Mouse (Mus musculus): ENCODE results near the gene St3gal2.

GRCm38 (mm10) chr8:110966586-110966985, 46.9 kb downstream of the St3gal2 start:
- TF ChIP-seq CTCF (conservative IDR thresholded peaks at IDR 0.05; ENCODE audit: low read length): no peak
- TF ChIP-seq POU5F1 (IDR thresholded peaks at IDR 0.05; ENCODE audit: borderline replicate concordance, low read length): no peak

Measured in E14TG2a.4 (cell line).